Mouse (Mus musculus) embryonic fibroblast, embryonic 13.5 days (primary cell): ENCODE data around the gene Sbf2. TPM values are rescaled to one million over a fixed set of nuclear protein-coding genes. Genes with fewer than 3 reads are reported as not detected.

ENCODE experiments used
- H3K27ac ChIP-seq: 2 replicates; pipeline ENCODE4 v1.5.1; 2012; ENCODE audit warnings: low read length, control low read depth, inconsistent platforms; ENCODE audit not compliant: insufficient read depth
- H3K4me1 ChIP-seq: 2 replicates; pipeline ENCODE4 v1.6.1; 2011; ENCODE audit warnings: low read length; ENCODE audit not compliant: control insufficient read depth, insufficient read depth
- H3K4me3 ChIP-seq: 2 replicates; pipeline ENCODE4 v1.5.1; 2011; ENCODE audit warnings: mild to moderate bottlenecking, control low read depth, low read length; ENCODE audit not compliant: insufficient read depth
- CTCF ChIP-seq: IDR thresholded peaks from 2 replicates; pipeline ENCODE4 v1.5.1; 2011; ENCODE audit warnings: mild to moderate bottlenecking, control low read depth, low read length, moderate library complexity, borderline replicate concordance; ENCODE audit not compliant: insufficient read depth
- POLR2A ChIP-seq: IDR thresholded peaks from 2 replicates; pipeline ENCODE4 v1.6.1; 2011; ENCODE audit warnings: low read depth, mild to moderate bottlenecking, control low read depth, low read length, moderate library complexity
- polyA plus RNA-seq: library from polyadenylated mRNA; stranded (reverse); fragments of >200 nt; gene quantifications from 2 replicates; pipeline ENCODE4 v1.2.4, GENCODE M21; 2011; ENCODE audit warnings: low read depth; ENCODE audit not compliant: missing spikeins, insufficient read length

Sbf2 gene
- polyA plus RNA-seq, 1 experiment, result 55.5 TPM

DNA sequence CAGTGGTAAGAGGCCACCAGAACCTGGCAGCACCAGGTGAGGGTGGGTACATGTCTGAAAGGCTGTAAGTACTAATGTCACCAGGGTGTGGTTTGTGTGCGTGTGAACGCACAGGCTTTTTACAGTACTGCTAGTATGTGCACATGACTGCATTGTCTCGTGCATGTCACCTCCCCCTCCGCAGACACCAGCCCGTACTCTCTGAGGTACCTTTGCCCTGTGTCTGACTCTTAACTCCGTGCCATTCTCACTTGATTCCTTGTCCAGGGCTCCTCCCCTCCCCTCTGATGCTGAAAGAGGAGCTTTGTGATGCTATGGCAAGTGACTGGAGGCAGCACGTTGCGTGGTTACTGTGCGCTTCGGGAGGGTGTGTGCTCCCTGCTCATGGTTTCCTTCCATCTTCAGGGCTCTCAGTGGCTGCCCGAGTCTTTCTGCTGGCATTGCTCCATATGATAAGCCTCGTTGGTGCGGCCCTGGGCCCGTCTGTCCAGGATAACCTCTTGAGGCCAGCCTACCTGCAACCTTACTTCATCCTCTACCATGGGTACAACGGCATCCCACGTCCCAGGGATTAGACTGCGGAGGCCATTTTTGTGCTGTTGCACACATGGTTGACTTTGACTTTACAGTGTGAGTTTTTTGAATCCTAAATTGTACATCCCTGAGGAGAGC, 315.8 kb downstream of the Sbf2 start:
- Histone ChIP-seq H3K4me3 (no peak overlapping the region), H3K27ac (peak overlapping the region; percentile 97), H3K4me1 (peaks cover 17% of the 10 kb centered on the region; the same call in 1 of the 2 replicates)
- TF ChIP-seq CTCF (no peak), POLR2A (no peak)

DNA sequence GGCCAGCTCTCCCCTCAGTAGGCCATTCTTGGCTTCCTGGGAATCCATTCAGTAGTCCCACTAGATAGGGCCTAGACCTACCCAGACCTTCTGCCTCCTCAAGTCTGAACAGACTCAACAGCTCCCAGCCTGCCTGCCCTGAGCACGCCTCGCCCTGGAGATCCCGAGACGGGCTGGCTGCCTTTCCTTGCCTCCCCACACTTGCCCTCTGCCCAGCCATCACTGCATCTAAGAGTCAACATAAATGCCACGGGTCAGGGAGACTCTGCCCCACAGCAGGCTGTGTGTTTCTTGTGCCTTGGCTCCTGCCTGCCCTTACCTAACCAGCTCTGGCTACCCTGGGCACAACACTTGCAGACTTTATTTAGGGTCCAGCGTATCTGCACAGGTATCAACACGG, 316.6 kb downstream of the Sbf2 start:
- TF ChIP-seq CTCF, result no peak
- TF ChIP-seq POLR2A, result no peak
- peaks cover 17% of the 10 kb centered on the region; the same call in 1 of the 2 replicates for H3K4me1 ChIP-seq
- peak overlapping the region; percentile 97 for H3K27ac ChIP-seq
- no peak overlapping the region for H3K4me3 ChIP-seq

DNA sequence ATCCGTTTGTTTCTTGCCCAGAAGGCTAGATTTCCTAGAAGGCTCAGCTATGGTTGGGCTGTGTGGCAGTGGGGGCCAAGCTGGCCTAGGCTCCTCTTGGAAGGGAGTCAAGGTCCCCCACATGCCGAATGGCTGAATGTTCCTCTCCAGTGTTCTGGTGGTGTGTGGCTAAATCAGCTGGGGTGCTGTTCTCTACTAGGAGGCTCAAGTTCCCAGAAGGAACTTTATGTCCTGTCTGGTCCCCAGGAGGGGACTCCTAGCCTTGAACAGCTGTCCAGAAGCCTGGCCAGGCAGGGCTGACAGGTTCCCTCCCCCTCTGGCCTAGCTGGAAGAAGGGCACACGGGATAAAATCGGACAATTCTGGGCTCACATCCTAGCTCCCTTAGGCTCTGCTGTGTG, 317.1 kb downstream of the Sbf2 start:
- peak; percentile 45; the same call in 1 of the 2 replicates for TF ChIP-seq POLR2A
- no peak for TF ChIP-seq CTCF
- Histone ChIP-seq H3K4me3 (no peak overlapping the region), H3K4me1 (peaks cover 17% of the 10 kb centered on the region; the same call in 1 of the 2 replicates), H3K27ac (peak overlapping the region; percentile 97)

DNA sequence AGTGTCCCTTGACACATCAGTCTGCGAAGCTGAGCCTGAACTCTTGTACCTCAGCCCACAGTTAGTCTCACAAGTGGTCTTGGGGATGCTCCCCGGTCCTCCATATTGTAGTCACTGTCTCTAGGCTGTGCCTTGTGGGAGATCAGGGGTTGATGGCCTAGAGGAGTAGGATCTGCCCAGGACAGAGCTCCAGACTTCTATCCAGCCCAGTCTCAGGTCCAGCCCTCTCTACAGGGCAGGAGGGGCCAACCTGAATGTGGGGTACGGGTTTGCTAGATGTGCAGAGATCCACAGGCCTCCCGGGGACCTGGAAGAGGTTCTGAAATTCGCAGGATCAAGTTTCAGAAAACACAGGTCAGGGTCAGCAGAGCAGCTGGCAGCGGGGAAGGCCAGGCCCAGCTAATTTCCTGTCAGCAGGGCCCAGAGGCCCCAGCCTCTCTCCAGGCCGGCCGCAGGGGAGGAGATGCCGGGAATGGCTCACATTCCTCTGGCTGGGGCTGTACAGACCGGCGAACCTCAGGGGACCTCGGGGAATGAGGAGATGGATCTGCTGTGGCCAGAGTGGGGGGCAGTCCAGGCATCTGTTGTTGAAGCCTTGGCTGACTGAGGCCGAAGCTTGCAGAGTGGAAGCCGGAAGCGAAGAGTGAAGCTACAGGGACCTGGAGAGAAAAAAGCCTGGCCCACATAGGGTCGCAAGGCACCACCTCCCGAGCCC, 317.7 kb downstream of the Sbf2 start:
- Histone ChIP-seq H3K4me3 (no peak overlapping the region), H3K4me1 (peaks cover 17% of the 10 kb centered on the region; the same call in 1 of the 2 replicates), H3K27ac (peak overlapping the region; percentile 97)
- TF ChIP-seq CTCF, result no peak
- TF ChIP-seq POLR2A, result no peak

DNA sequence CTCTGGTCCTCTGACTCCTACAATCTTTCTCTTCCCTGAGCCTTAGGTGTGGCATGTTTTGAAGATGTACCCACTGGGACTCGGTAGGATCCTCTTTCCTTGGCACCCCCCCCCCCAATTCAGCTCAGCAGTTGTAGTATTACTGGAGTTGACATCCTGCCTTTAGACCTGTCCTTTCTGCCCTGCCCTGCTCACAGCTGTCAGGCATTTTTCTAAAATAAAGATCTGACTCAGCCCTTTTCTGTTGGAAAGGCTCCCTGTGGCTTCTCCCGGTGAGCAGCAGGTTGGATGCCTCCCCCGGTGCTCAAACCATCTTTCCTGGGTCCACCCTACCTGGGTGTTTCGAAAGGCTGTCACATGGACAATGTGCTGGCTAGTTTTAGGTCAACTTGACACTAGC, 325.1 kb downstream of the Sbf2 start:
- TF ChIP-seq CTCF, result no peak
- no peak for TF ChIP-seq POLR2A
- H3K4me1 ChIP-seq, result peaks cover 26% of the 10 kb centered on the region
- H3K27ac ChIP-seq, result peak overlapping the region; percentile 93
- H3K4me3 ChIP-seq, result no peak overlapping the region

DNA sequence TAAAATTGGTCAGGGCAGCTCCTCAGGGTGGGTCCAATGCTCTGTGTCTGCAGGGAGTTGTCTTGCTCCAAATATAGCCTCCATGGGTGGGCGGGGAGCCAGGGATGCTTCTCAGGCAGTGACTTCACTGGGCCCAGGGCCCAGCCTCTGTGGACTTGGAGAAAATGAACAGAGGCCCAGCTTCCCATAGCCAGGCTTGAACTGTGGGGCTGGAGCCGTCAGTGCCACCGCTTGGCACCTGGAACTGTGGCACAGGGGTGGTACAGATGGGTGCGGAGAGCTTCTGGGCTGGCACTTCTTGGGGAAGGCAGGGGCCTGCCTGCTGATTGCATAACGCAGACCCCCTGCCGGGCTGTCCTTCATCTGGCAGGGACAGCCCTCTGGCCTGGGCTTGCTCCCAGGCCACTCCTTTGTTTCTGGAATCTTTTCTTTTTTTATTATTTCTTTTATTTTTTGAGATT, 326.0 kb downstream of the Sbf2 start:
- TF ChIP-seq CTCF, result no peak
- no peak for TF ChIP-seq POLR2A
- Histone ChIP-seq H3K4me1 (peaks cover 26% of the 10 kb centered on the region), H3K27ac (peak overlapping the region; percentile 93), H3K4me3 (no peak overlapping the region)

DNA sequence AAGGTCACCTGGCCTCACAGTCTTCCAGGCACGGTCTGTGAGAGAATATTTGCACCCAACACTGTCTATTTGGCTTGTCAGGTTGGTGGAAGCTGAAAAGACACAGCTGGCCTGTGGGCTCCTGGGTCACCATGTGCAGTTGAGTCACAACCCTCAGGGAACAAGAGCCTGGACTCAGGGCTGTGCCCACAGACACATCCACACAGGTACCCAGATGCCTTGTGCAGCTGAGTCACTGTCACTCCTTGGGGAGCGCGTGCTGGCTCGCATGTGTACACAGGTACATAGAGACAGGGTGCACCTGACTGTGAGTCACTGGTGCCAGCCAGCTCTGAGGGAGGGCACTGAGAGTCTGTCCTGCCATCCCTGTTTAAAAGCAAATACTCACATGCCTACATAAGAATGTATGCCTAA, 326.5 kb downstream of the Sbf2 start:
- peak; percentile 32; the same call in 1 of the 2 replicates for TF ChIP-seq POLR2A
- no peak for TF ChIP-seq CTCF
- peaks cover 26% of the 10 kb centered on the region for H3K4me1 ChIP-seq
- no peak overlapping the region for H3K4me3 ChIP-seq
- H3K27ac ChIP-seq, result peak overlapping the region; percentile 93

DNA sequence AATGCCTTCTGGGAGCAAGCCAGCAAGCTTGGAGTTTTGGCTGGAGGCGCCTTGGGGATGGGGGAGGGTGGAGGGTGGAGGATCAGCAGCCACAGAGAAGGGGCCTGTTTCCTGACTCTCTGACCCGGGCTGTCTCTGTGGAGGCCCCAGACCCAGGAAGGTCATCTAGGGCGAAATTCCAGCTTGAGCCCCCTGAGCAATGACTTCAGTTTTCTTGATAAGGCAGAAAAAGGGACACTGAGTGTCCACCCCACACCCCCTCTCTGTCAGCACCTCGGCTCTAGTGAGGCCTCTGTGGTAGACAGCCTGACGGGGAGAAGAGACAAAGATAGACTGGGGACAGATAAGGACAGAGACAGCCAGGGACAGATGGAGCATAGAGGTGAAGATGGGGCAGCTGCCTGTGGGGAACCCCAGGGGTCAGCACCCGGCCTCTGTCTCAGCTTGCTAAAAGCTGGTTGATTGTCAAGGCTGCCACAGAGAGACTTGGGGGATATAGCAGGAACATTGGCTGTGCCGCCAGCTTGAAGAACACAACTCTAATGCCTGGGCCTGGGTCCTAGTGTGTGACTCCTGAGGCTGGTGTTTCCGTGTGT, 327.1 kb downstream of the Sbf2 start:
- H3K4me1 ChIP-seq, result peaks cover 26% of the 10 kb centered on the region
- TF ChIP-seq POLR2A (no peak), CTCF (no peak)
- H3K27ac ChIP-seq, result peak overlapping the region; percentile 93
- no peak overlapping the region for H3K4me3 ChIP-seq

DNA sequence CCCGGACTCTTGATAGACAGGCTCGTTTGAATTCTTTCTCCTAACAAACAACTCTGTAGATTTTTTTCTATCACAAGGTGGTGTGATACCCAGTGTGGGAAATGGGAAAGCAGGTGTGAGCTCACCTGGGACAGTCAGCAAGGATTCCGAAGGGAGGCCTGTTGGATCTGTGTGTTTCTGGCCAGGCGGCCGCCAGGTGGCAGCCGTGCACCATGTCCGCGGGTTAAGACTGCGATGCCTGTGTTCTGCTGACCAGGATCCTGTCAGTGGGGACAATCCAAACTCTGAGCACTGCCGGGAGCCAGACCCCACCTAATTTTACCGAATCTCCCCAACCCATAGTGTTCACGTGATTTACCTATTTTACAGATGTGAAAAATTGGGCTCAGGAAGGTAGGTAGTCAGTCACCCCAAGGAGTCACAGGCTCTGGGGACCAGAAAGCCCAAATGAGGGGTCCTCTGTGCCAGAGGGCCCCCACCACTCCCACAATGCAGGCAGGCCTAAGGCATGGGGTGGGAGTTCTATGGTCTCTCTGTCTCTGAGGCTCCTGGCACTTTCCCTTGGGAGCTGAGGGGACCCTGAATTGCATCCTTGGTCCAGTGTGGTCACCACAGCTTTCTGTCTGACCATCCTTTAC, 327.8 kb downstream of the Sbf2 start:
- TF ChIP-seq CTCF, result peak; percentile 92
- TF ChIP-seq POLR2A, result no peak
- Histone ChIP-seq H3K4me1 (peaks cover 26% of the 10 kb centered on the region), H3K27ac (peak overlapping the region; percentile 93)

More for the DNA sequence above, 327.8 kb downstream of the Sbf2 start:
- H3K4me3 ChIP-seq, result no peak overlapping the region
